Mouse (Mus musculus): ENCODE results near the gene Rhobtb3. TPM values are rescaled to one million over a fixed set of nuclear protein-coding genes. Genes with fewer than 3 reads are reported as not detected.

The Rhobtb3 gene
- 1 to 10 TPM; 1.5 to 6.4 TPM for polyA plus RNA-seq (2012; fragmentation: generic; extraction: Trizol)

DNA sequence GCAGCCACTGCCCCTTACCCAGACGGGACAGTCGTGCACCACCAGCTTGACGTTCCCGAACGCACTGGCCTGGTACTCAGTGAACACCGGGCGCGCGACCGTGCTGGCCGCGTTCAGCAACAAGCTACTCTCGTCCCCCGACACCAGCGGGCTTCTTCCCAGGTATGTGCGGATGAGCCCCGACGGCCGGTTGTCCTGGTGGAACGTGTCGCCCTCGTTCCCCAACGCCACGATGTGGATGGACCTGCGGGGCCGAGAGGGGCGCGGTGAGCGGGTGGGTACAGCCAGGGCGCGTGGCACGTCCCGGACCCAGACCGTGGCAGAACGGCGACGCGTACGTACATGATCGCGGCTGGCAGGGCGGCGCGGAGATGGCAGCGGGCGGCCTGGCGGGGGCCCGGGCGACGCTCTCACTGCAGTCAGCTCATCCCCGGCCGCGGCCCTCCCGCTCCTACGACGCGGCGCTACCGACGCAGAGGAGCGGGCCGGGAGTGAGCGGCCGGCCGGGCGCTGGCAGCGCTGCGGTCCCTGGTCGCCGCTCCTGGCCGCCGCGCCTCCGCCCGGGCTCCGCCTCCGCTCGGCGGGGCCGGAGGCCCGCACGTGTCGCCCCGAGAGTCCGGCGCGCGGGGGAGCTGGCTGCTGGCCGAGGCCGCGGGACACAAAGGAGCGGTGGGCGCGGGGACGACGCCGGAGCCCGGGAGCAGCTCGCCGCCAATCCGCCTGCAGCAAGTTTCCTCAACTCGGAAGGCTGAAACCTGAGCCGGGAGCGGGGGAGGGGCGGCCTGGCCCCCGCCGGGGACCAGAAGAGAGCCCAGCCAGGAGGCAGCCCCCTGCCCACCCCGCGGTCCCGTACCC lies at the start of gene Rhobtb3:
Gene Rhobtb3, minus strand, starts transcription at position 737 of the 855 bp plus-strand sequence.

DNA sequence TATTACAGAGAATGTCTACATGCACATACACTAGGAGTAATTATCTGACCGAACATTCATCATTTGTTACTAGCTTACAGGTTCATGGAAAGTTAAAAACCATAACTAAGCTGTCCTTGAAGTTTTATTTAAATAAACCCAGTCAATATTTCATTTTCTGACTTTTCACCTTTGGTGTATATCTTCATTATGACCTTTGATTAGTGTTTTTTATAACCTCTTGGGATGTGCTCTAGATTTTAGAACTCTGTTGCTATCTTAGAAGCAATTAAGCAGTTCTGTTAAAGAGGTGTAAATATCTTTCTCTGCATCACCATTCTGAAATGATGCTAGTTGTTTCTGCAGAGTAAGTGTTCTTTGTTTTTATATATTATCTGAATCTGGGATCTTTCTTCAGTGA lies 23.1 kb upstream of the Rhobtb3 start, which contains the start of gene Spata9:
Gene Spata9, plus strand, starts transcription at position 301 of the 400 bp plus-strand sequence.

DNA sequence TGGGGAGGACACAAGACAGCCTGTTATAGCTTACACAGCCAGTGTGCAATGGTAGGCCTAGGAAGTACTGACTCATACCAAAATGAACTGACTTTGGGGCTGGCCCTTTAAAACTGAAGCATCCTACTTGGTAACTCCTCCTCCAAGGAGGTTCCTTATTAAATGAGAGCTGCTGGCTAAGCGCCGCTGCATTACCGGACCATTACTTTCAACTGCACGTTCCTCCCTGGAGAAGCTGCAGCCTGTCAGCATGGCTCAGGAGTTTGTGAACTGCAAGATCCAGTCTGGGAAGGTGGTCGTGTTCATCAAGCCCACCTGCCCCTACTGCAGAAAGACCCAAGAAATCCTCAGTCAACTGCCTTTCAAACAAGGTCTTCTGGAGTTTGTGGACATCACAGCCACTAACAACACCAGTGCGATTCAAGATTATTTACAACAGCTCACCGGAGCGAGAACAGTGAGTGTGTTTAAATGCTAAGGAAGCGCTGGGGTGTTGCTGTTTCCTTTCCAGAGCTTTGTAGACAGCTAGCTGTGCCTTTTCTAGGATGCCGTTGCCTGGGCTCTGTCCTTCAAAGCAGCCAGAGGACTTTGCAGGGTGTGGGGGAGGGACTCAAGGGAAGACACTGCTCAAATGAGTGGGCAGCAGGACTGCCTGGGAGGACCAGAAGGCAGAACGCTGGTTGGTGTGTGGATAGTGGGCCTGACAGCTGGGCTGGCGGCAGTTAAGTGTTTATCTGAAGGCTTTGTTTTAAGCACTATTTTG lies 103.8 kb downstream of the Rhobtb3 start, which contains the start of gene Glrx:
Gene Glrx, plus strand, starts transcription at position 150 of the 763 bp plus-strand sequence.

Other genes starting within 250 kb of the Rhobtb3 start
- 1 to 10 TPM in 1 of 2 experiments, under 1 TPM in 1; 0.54 to 4.9 TPM for gene Ell2, start 237.2 kb downstream of the Rhobtb3 start, polyA plus RNA-seq (2012; fragmentation: generic; extraction: Trizol)
- gene Glrx, start 104.1 kb downstream of the Rhobtb3 start, polyA plus RNA-seq (2012; fragmentation: generic; extraction: Trizol), result 100 to 1,000 TPM in 1 of 2 experiments, 10 to 100 TPM in 1; 42.1 to 130 TPM
- under 1 TPM; 0.46 to 0.97 TPM for gene Spata9, start 23.2 kb upstream of the Rhobtb3 start, polyA plus RNA-seq (2012; fragmentation: generic; extraction: Trizol)
- gene Rfesd, start 74.8 kb upstream of the Rhobtb3 start, polyA plus RNA-seq (2012; fragmentation: generic; extraction: Trizol), result 10 to 100 TPM in 1 of 2 experiments, 1 to 10 TPM in 1; 1.1 to 13.2 TPM
- gene Gpr150, start 113.1 kb upstream of the Rhobtb3 start, polyA plus RNA-seq (2012; fragmentation: generic; extraction: Trizol), result not detected
- 1 to 10 TPM in 1 of 2 experiments, under 1 TPM in 1; 0.33 to 4.6 TPM for gene Arsk, start 154.7 kb upstream of the Rhobtb3 start, polyA plus RNA-seq (2012; fragmentation: generic; extraction: Trizol)
- gene Ttc37, start 154.8 kb upstream of the Rhobtb3 start, polyA plus RNA-seq (2012; fragmentation: generic; extraction: Trizol), result 1 to 10 TPM in 1 of 2 experiments, under 1 TPM in 1; 0.48 to 2.8 TPM